ENCODE assay signal across 24 mouse cellular contexts in the genomic region with DNA sequence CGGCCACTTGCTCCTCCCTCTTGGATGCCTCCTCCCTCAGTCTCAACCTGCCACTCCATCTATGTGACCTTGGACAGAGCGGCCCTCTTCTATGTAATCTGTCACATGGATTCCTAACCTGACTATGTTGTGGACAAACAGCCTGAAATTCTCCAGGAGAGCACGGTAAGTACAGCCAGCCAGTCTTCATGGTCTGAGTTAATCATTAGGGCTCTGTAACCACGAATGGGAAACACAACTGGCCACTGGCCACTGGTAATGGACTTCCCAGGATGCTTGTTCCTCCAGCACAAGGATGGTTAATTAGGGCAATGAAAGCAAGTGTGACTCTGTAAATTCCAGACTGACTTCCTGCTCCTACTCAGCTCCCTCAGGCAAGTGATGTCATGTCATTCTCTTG. TPM values are rescaled to one million over a fixed set of nuclear protein-coding genes. Genes with fewer than 3 reads are reported as not detected.
A peak's percentile ranks its signal among the peaks of the same experiment; 100 is the strongest.
DNase-seq lines count a peak whose midpoint lies in the region; ATAC-seq and TF ChIP-seq lines count a peak whose summit lies in the region.
"Had no signal": no experiment of that assay in that cellular context is flagged by ENCODE, and none has a peak within 500 bp of the region (broad histone marks: within the 10 kb centered on the region; RNA-seq: fewer than 3 reads in every experiment).

No protein-coding gene starts in this region.

- H3K9ac ChIP-seq in heart, embryonic 11.5 days (ENCODE audit: low read depth, low read length): no peak overlapping the region
- no peak overlapping the region for H3K9ac ChIP-seq in kidney, postnatal 0 days (ENCODE audit: low read depth, low read length)
- H3K9ac ChIP-seq in liver, embryonic 15.5 days: no peak overlapping the region
- H3K9ac ChIP-seq: forebrain, embryonic 15.5 days; heart, embryonic 13.5 days; hindbrain, embryonic 15.5 days; limb, embryonic 15.5 days; neural tube, embryonic 13.5 days; stomach, embryonic 15.5 days had no signal

- peak overlapping the region; percentile 7; the same call in 1 of the 2 replicates for H3K27ac ChIP-seq in cerebellum, adult 2 months (ENCODE audit: insufficient read depth, low read length)
- H3K27ac ChIP-seq in heart, embryonic 11.5 days (ENCODE audit: low read depth, low read length): no peak overlapping the region
- no peak overlapping the region for H3K27ac ChIP-seq in kidney, postnatal 0 days
- peak overlapping the region; percentile 72 for H3K27ac ChIP-seq in liver, embryonic 15.5 days (replicated peaks)
- no peak overlapping the region for H3K27ac ChIP-seq in hindbrain, embryonic 10.5 days
- H3K27ac ChIP-seq: forebrain, embryonic 15.5 days; heart, embryonic 13.5 days; hindbrain, embryonic 15.5 days; limb, embryonic 15.5 days; midbrain, embryonic 10.5 days; neural tube, embryonic 13.5 days; stomach, embryonic 15.5 days had no signal

- H3K9me3 ChIP-seq in heart, embryonic 11.5 days (replicated peaks; ENCODE audit: control insufficient read depth, low read length): no peaks in the 10 kb centered on the region
- H3K9me3 ChIP-seq in kidney, postnatal 0 days (replicated peaks; ENCODE audit: low read length): no peaks in the 10 kb centered on the region
- H3K9me3 ChIP-seq in liver, embryonic 15.5 days (replicated peaks): no peaks in the 10 kb centered on the region
- H3K9me3 ChIP-seq in hindbrain, embryonic 10.5 days: no peaks in the 10 kb centered on the region
- H3K9me3 ChIP-seq: forebrain, embryonic 15.5 days; G1E; heart, embryonic 13.5 days; hindbrain, embryonic 15.5 days; limb, embryonic 15.5 days; midbrain, embryonic 10.5 days; neural tube, embryonic 13.5 days; stomach, embryonic 15.5 days had no signal

- H3K36me3 ChIP-seq in heart, embryonic 11.5 days (ENCODE audit: control insufficient read depth, insufficient read depth, low read length): no peaks in the 10 kb centered on the region
- H3K36me3 ChIP-seq in kidney, postnatal 0 days (ENCODE audit: insufficient read depth, low read length): no peaks in the 10 kb centered on the region
- H3K36me3 ChIP-seq in liver, embryonic 15.5 days (replicated peaks): no peaks in the 10 kb centered on the region
- no peaks in the 10 kb centered on the region for H3K36me3 ChIP-seq in hindbrain, embryonic 10.5 days
- H3K36me3 ChIP-seq: forebrain, embryonic 15.5 days; hindbrain, embryonic 15.5 days; limb, embryonic 15.5 days; midbrain, embryonic 10.5 days; neural tube, embryonic 13.5 days; stomach, embryonic 15.5 days had no signal

- no peak for TF ChIP-seq CTCF in cerebellum, adult 2 months (IDR thresholded peaks at IDR 0.05; ENCODE audit: borderline replicate concordance, insufficient read depth, low read depth, low read length)
- no peak for TF ChIP-seq CTCF in kidney, postnatal 0 days (IDR thresholded peaks at IDR 0.05; ENCODE audit: low read depth)

- no peak for ATAC-seq in heart, embryonic 11.5 days (replicated peaks; ENCODE audit: insufficient number of reproducible peaks, low FRiP score, low TSS enrichment)
- peak; percentile 77 for ATAC-seq in kidney, postnatal 0 days (replicated peaks; ENCODE audit: low FRiP score, low read depth)
- ATAC-seq in liver, embryonic 15.5 days (ENCODE audit: insufficient read depth): peak; percentile 40; the same call in 1 of the 2 replicates
- ATAC-seq: CD4-positive, CD25-positive, alpha-beta regulatory T cell, adult 4 months; forebrain, embryonic 15.5 days; intestine, postnatal 0 days had no signal

- no peaks in the 10 kb centered on the region for H3K27me3 ChIP-seq in cerebellum, adult 2 months (ENCODE audit: control insufficient read depth, insufficient read depth, low read length)
- no peaks in the 10 kb centered on the region for H3K27me3 ChIP-seq in heart, embryonic 11.5 days (ENCODE audit: control insufficient read depth, insufficient read depth, low read length)
- no peaks in the 10 kb centered on the region for H3K27me3 ChIP-seq in kidney, postnatal 0 days (ENCODE audit: insufficient read depth, low read length)
- H3K27me3 ChIP-seq in liver, embryonic 15.5 days: no peaks in the 10 kb centered on the region
- H3K27me3 ChIP-seq in hindbrain, embryonic 10.5 days (ENCODE audit: insufficient read depth, poor library complexity, severe bottlenecking): no peaks in the 10 kb centered on the region
- H3K27me3 ChIP-seq: forebrain, embryonic 15.5 days; heart, embryonic 13.5 days; hindbrain, embryonic 15.5 days; limb, embryonic 15.5 days; neural tube, embryonic 13.5 days; stomach, embryonic 15.5 days had no signal

- no peak overlapping the region for H3K4me2 ChIP-seq in heart, embryonic 11.5 days
- H3K4me2 ChIP-seq in kidney, postnatal 0 days (ENCODE audit: low read length): no peak overlapping the region
- H3K4me2 ChIP-seq in liver, embryonic 15.5 days: no peak overlapping the region
- H3K4me2 ChIP-seq: forebrain, embryonic 15.5 days; heart, embryonic 13.5 days; hindbrain, embryonic 15.5 days; limb, embryonic 15.5 days; neural tube, embryonic 13.5 days; stomach, embryonic 15.5 days had no signal

- TF ChIP-seq POLR2A in cerebellum, adult 2 months (IDR thresholded peaks at IDR 0.05; ENCODE audit: borderline replicate concordance, insufficient read depth, low read length): no peak

- 75% methylated on average over 4 of the region's 4 CpGs for WGBS in cerebellum, adult 2 months
- WGBS in heart, embryonic 11.5 days (ENCODE audit: insufficient replicate concordance): 74% methylated on average over 4 of the region's 4 CpGs
- 50% methylated on average over 4 of the region's 4 CpGs for WGBS in kidney, postnatal 0 days
- WGBS in liver, embryonic 15.5 days (ENCODE audit: insufficient replicate concordance): 61% methylated on average over 4 of the region's 4 CpGs
- WGBS in hindbrain, embryonic 10.5 days: 84% methylated on average over 4 of the region's 4 CpGs

- DNase-seq in cerebellum, adult 2 months: no peak
- DNase-seq in cerebellum, adult 9-10 months: no peak
- DNase-seq in heart, postnatal 4 days: peak; percentile 4
- peak; percentile 38 for DNase-seq in kidney, postnatal 0 days (ENCODE audit: low spot score)
- DNase-seq in layer of hippocampus, postnatal 10 days (ENCODE audit: low spot score in 2 of 2): no peak
- DNase-seq in hindbrain, embryonic 10.5 days (ENCODE audit: low spot score): no peak
- DNase-seq: adrenal gland, adult 2 months; cerebellum, adult 11 months; cerebellum, postnatal 36 days; lung, postnatal 14 days; right cerebral cortex, postnatal 14 days; thymus, adult 2 months had no signal

- peaks cover 25% of the 10 kb centered on the region for H3K4me1 ChIP-seq in cerebellum, adult 2 months (ENCODE audit: control insufficient read depth, insufficient read depth, low read length)
- H3K4me1 ChIP-seq in heart, embryonic 11.5 days (ENCODE audit: control insufficient read depth, insufficient read depth, low read length): peaks cover 52% of the 10 kb centered on the region
- H3K4me1 ChIP-seq in kidney, postnatal 0 days (replicated peaks; ENCODE audit: insufficient read depth, low read length): peaks cover 28% of the 10 kb centered on the region
- H3K4me1 ChIP-seq in liver, embryonic 15.5 days (replicated peaks): peaks cover 55% of the 10 kb centered on the region
- H3K4me1 ChIP-seq in hindbrain, embryonic 10.5 days (replicated peaks): peaks cover 47% of the 10 kb centered on the region

- H3K4me3 ChIP-seq in cerebellum, adult 2 months (replicated peaks; ENCODE audit: insufficient read depth, low read depth, low read length): no peak overlapping the region
- no peak overlapping the region for H3K4me3 ChIP-seq in heart, embryonic 11.5 days (ENCODE audit: low read depth, low read length)
- H3K4me3 ChIP-seq in kidney, postnatal 0 days (replicated peaks; ENCODE audit: low read depth, low read length): no peak overlapping the region
- no peak overlapping the region for H3K4me3 ChIP-seq in liver, embryonic 15.5 days (replicated peaks)
- no peak overlapping the region for H3K4me3 ChIP-seq in hindbrain, embryonic 10.5 days
- H3K4me3 ChIP-seq: forebrain, embryonic 15.5 days; heart, embryonic 13.5 days; hindbrain, embryonic 15.5 days; limb, embryonic 15.5 days; midbrain, embryonic 10.5 days; neural tube, embryonic 13.5 days; stomach, embryonic 15.5 days had no signal

RNA-seq across cellular contexts. Expression of gene Pitpnm2, which starts 13.4 kb away (rescaled TPM):
- 54.2 and 64.2 TPM in 2 replicates for polyA plus RNA-seq in cerebellum, adult 2 months (2012; rRNA removed)
- total RNA-seq in heart, postnatal 4 days (2021): 10 to 100 TPM; 45.9 to 52.2 TPM
- 7.0 and 7.8 TPM in 2 replicates for polyA plus RNA-seq in heart, embryonic 11.5 days (2014; fragmentation: Nextera tagmentation; extraction: Ambion mirVana)
- polyA plus RNA-seq in kidney, postnatal 0 days (2015; fragmentation: Nextera tagmentation; extraction: Ambion mirVana): 3.0 and 3.1 TPM in 2 replicates
- 1.5 and 2.2 TPM in 2 replicates for polyA plus RNA-seq in liver, embryonic 15.5 days (2015; fragmentation: Nextera tagmentation; extraction: Ambion mirVana)
- 100 to 1,000 TPM; 125 to 126 TPM for total RNA-seq in layer of hippocampus, postnatal 10 days (2021)
- 3.2 and 3.6 TPM in 2 replicates for polyA plus RNA-seq in hindbrain, embryonic 10.5 days (2016; fragmentation: Nextera tagmentation; extraction: Ambion mirVana)

Comparison
In these comparisons a context has a peak if more than half of its experiments do, and no peak if none do; other contexts are left out.
1. DNase-seq: peak in heart, postnatal 4 days (single experiment) and kidney, postnatal 0 days (single experiment); none in cerebellum, adult 2 months (0 of 2), cerebellum, adult 9-10 months (single experiment), layer of hippocampus, postnatal 10 days (0 of 2) and hindbrain, embryonic 10.5 days (single experiment).
2. H3K27ac ChIP-seq: peak in cerebellum, adult 2 months (single experiment) and liver, embryonic 15.5 days (single experiment); none in heart, embryonic 11.5 days (single experiment), kidney, postnatal 0 days (single experiment) and hindbrain, embryonic 10.5 days (single experiment).